Mouse (Mus musculus): ENCODE measurements around the gene Exosc2.

DNA sequence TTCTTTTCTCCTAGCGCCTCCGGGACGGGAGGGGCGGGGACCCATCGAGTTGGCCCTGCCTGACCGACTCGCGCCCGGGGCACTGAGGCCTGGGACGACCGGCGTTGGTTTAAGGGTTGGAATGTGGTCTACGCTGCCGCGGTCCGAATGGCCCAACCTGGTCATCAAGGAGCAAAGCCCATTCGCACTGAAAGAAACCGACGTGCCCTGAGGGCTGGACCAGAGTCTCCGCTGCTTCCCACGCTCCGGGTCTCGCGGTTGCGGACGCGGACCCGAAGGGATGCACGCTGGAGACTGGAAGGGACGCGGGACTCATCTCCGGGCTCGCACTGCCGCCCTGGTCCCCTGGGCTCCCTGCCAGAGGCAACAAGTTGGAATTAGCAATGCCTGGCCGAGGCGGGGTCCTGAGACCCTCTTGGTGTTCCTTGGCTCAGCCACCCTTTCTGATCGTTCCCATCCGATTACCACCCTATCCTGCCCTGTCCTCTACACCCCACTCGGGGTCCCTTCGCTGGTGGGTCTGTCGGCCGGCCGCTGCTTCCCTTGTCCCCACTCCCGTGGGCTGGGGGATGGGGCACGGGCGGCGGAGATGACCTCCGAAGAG is 34.3 kb upstream of the Exosc2 start:
- no peak for TF ChIP-seq TCF12 (IDR thresholded peaks at IDR 0.05; ENCODE audit: low read depth, low read length)
- no peak for TF ChIP-seq KAT2A (conservative IDR thresholded peaks at IDR 0.05; ENCODE audit: low read depth, low read length)
- TF ChIP-seq MAX (IDR thresholded peaks at IDR 0.05; ENCODE audit: low read length) = no peak
- no peak for TF ChIP-seq CTCF (IDR thresholded peaks at IDR 0.05 in 2 of 3, conservative IDR thresholded peaks at IDR 0.05 in 1 of 3; ENCODE audit: control insufficient read depth in 1 of 3, insufficient read depth in 1 of 3, low read depth in 2 of 3, low read length in 3 of 3, poor library complexity in 1 of 3, severe bottlenecking in 1 of 3)
- TF ChIP-seq ZNF384 (IDR thresholded peaks at IDR 0.05; ENCODE audit: low read depth, low read length) = no peak
- no peak for TF ChIP-seq POLR2AphosphoS2 (IDR thresholded peaks at IDR 0.05; ENCODE audit: low read length)
- no peak for TF ChIP-seq POLR2AphosphoS5 (IDR thresholded peaks at IDR 0.05; ENCODE audit: borderline replicate concordance, low read depth, low read length)
- TF ChIP-seq ZKSCAN1 (IDR thresholded peaks at IDR 0.05; ENCODE audit: low read depth, low read length) = no peak
- TF ChIP-seq MYC (IDR thresholded peaks at IDR 0.05; ENCODE audit: low read depth, low read length) = no peak

Measured in MEL (cell line).